Mouse (Mus musculus): ENCODE data around the gene Lrrc73. TPM values are rescaled to one million over a fixed set of nuclear protein-coding genes. Genes with fewer than 3 reads are reported as not detected.

Lrrc73 gene
- under 1 TPM; 0.20 to 0.26 TPM for total RNA-seq (2021)

GRCm38 (mm10) chr17:46253452-46254084 is at the start of gene Lrrc73:
Lrrc73 (plus strand) TSS chr17:46253531.
- peak; percentile 81 for DNase-seq (ENCODE audit: low spot score)
- intact Hi-C loops (cut with DNase I) = no loop called here

DNA sequence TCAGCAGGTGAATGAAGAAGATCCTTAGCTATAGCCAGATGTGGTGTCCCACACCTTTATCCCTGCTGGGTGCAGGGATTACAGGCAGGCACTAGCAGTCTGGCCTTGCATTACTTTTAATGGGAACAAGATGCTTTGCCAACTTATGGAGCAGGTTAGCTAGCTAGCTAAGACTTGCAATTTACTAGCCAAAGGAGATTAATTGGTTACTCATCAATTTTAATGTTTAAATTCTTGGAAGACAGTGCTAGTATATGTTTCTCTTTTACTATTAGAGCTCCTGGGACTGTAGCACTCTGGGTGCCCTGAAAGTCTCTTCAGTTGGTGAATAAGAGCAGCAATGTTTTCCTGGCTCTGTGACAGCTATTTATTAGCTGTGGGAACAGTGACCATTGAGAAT is 46.7 kb upstream of the Lrrc73 start:
- intact Hi-C loops (cut with DNase I) = no loop called here
- no peak for DNase-seq (ENCODE audit: low spot score)

GRCm38 (mm10) chr17:46210550-46210949 is 42.8 kb upstream of the Lrrc73 start:
- intact Hi-C loops (cut with DNase I) = no loop called here
- no peak for DNase-seq (ENCODE audit: low spot score)

- intact Hi-C loops (cut with DNase I) = no loop called here
- DNase-seq (ENCODE audit: low spot score) = no peak
Measured at GRCm38 (mm10) chr17:46221601-46222000, 31.7 kb upstream of the Lrrc73 start.

DNA sequence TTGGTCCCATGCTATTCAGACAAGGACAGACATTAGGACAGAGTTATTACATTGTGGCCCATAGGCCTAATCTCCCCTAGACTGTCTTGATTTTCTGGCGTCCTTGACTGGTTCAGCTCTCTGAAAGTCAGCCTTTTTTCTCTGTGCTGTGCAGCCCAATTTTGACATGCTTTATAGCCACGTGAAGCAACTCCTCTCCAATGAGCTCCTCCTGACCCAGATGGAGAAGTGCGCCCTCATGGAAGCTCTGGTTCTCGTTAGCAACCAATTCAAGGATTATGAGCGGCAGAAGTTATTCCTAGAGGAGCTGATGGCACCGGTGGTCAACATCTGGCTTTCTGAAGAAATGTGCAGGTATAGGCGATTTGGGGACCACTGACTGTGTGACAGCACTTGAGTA is 25.8 kb upstream of the Lrrc73 start:
- intact Hi-C loops (cut with DNase I) = no loop called here
- no peak for DNase-seq (ENCODE audit: low spot score)

GRCm38 (mm10) chr17:46236067-46236466 is 17.3 kb upstream of the Lrrc73 start:
- intact Hi-C loops (cut with DNase I) = no loop called here
- DNase-seq (ENCODE audit: low spot score) = no peak

DNA sequence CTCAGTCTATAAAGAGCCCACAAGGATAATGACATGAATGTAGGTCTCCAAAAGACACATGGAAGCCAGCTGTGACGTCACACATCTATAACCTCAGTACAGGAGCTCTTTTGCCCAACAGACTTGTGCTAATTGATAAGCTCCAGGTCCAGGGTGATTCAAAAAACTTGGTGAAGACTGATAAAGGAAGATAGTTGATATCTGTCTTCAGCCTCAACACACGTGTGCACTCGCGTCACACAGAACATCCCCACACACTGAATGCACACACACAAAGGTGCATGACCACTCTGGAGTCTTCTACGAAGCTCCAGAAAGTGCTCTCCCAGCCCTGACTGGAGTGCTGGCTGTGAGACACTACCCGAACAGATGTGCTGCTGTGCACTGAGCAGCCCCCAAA is 16.3 kb upstream of the Lrrc73 start:
- DNase-seq (ENCODE audit: low spot score) = no peak

DNA sequence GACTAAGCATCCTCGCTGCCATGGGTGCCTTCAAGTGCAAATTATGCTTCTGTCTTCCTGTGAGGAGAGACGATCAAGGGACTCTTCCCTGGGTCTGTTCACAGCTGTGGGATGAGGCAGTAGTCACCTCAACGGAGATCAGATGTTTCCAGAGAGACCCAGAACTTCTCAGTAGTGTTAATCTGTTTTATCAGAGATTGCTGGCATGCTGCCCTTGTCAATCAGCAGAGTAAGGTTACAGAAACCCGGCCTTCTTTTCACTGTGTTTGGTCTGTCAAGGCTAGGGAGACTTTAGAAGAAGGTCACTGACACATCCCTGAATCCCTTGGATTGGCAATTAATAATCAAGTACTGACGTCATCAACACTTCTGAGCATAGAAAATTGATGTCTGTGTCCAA is 15.9 kb upstream of the Lrrc73 start:
- intact Hi-C loops (cut with DNase I) = no loop called here
- DNase-seq (ENCODE audit: low spot score) = no peak

More for the DNA sequence above, 16.3 kb upstream of the Lrrc73 start:
- intact Hi-C loops (cut with DNase I) = no loop called here

- intact Hi-C loops (cut with DNase I) = no loop called here
- DNase-seq (ENCODE audit: low spot score) = no peak
Measured at GRCm38 (mm10) chr17:46239516-46240114, 13.7 kb upstream of the Lrrc73 start.

DNA sequence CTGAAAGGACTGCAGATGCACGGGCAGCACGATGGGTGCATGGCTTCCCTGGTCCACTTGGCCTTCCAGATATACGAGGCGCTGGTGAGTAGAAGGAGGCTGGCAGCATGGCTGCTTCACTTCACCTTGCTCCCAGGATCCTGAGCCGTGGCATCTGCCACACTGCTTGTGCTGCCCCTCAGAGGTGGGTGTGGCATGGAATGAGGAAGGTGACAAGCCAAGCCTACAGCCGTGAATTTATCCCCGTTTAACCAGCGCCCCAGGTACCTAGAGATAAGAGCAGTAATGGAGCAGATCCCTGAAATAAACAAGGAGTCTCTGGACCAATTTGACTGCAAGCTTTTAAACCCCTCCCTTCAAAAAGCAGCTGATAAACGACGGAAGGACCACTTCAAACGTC is 11.9 kb upstream of the Lrrc73 start:
- no peak for DNase-seq (ENCODE audit: low spot score)
- intact Hi-C loops (cut with DNase I) = no loop called here

GRCm38 (mm10) chr17:46242274-46242673 is 11.1 kb upstream of the Lrrc73 start:
- DNase-seq (ENCODE audit: low spot score) = no peak
- intact Hi-C loops (cut with DNase I) = no loop called here

DNA sequence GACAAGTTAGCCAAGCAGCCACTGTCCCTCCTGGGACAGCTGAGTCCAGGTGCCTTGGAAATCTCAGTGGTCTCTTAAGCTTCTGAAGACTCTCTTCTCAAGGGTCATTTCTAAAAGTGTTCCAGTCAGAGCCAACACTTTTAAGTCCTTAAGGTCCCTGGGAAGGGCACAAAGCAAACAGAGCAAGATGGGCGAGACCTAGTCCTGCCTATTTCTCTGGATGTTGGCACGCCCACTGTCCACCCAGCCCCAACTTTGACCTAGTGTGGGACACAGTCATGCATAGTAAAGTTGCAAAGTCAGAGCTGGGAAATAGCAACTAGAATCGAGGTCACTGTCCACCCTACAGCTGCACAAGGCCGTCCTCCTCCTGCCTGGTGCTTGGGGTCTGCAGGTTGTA is 10.3 kb upstream of the Lrrc73 start:
- intact Hi-C loops (cut with DNase I) = no loop called here
- no peak for DNase-seq (ENCODE audit: low spot score)

DNA sequence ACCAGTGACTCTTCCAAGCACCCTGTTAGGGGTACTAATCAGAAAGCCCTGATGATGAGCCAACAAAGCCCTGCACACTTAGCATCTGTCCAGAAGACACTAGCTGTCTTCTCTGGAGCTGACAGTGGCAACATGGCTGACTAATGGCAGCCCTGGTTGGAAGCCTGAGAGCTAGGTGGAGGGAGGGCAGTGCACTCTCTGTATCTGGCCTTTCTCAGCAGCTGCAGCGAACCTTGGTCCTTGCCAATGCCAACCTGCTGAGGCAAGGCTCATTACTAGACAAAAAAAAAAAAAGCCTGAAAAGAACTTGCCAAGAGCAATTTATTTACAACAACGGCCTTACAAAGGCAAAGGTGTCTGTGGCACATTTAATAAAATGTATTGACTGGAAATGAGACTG is 9.7 kb upstream of the Lrrc73 start:
- intact Hi-C loops (cut with DNase I) = no loop called here
- DNase-seq (ENCODE audit: low spot score) = no peak

DNA sequence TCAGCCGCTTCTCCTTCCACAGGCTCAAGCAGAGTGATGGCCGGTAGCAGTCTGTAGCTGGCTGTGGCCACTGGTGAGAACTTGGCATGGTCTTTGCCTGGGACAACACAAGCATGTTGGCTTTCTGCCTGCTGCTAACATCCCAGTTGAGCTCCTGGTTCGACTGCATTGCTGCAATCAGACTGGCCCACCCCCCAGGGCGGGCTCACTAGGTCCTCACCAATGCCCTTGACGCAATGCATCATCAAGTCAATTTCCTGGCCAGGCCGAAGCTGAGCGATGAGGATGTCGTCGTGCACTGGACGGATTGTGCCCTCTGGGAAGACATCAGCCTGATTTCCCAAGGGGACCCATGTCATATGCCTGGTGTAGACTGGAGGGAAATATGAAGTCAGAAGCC is 8.8 kb upstream of the Lrrc73 start:
- no peak for DNase-seq (ENCODE audit: low spot score)
- intact Hi-C loops (cut with DNase I) = no loop called here

DNA sequence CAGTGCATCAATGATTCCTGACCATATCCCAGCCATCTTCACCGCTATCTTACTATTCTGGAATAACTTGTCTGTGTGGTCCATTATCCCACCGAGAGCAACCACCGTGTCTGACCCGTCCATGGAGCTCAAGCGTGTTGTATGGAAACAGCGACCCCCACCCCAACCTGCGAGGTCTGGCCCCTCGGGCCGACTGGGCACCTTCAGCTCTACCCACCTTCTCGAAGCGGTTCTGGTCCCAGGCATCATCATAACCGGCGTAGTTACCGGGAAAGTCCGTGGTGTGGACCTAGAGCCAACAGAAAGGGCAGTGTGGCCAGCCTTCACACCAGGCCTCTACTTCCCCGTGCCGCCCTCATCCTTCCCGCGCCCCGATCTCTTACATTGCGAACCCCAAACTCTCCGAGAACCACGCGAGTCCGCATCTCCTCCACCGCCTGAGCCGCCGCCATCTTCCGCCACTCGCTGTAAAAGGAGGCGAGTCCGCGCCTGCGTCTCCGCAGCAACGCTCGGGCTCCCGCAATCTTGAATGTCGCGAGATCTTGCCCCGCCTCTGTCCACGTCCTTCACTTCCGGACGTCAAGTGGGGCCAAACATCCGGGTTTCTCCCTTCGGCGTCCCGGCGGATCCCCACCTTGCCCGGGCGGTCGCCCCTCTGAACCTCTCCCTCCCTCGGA is 5.7 kb upstream of the Lrrc73 start, which contains the start of the genes Polr1c and Yipf3:
Gene Polr1c, minus strand, starts transcription at position 543 of the 677 bp plus-strand sequence.
Gene Yipf3, plus strand, starts transcription at position 569 of the 677 bp plus-strand sequence.
- DNase-seq (ENCODE audit: low spot score) = peak; percentile 92
- intact Hi-C loops (cut with DNase I) = loop anchor here (2.0 kb wide), 1 partner anchor 135 kb away; the partner anchor contains the start of gene Zfp318

GRCm38 (mm10) chr17:46248189-46248522 is 5.2 kb upstream of the Lrrc73 start:
- intact Hi-C loops (cut with DNase I) = loop anchor here (2.0 kb wide), 1 partner anchor 135 kb away; the partner anchor contains the start of gene Zfp318
- DNase-seq (ENCODE audit: low spot score) = no peak

DNA sequence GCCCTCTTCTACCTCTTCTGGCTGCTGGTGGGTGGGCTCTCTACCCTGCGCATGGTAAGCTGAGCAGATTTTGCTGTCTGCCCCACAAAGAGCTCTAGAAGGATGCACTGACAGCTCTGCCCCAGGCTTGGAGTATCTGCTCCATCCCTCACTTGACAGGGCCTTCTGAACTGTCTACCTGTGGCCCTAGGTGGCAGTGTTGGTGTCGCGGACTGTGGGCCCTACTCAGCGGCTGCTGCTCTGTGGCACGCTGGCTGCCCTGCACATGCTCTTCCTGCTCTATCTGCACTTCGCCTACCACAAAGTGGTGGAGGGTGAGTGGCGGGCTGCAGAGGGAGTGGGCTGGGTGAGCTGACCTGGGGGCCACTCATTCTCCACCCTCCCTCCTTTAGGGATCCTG is 2.2 kb upstream of the Lrrc73 start:
- intact Hi-C loops (cut with DNase I) = no loop called here
- no peak for DNase-seq (ENCODE audit: low spot score)

GRCm38 (mm10) chr17:46252571-46253451 is 520 bp upstream of the Lrrc73 start:
- intact Hi-C loops (cut with DNase I) = no loop called here
- DNase-seq (ENCODE audit: low spot score) = no peak

- no peak for DNase-seq (ENCODE audit: low spot score)
- intact Hi-C loops (cut with DNase I) = no loop called here
Measured at GRCm38 (mm10) chr17:46254106-46254505, 775 bp downstream of the Lrrc73 start.

GRCm38 (mm10) chr17:46255147-46255546 is 1.8 kb downstream of the Lrrc73 start:
- intact Hi-C loops (cut with DNase I) = no loop called here
- no peak for DNase-seq (ENCODE audit: low spot score)

Data from heart, postnatal 25 days (tissue).